Mouse (Mus musculus): ENCODE measurements around the gene Cox15.

The Cox15 gene

DNA sequence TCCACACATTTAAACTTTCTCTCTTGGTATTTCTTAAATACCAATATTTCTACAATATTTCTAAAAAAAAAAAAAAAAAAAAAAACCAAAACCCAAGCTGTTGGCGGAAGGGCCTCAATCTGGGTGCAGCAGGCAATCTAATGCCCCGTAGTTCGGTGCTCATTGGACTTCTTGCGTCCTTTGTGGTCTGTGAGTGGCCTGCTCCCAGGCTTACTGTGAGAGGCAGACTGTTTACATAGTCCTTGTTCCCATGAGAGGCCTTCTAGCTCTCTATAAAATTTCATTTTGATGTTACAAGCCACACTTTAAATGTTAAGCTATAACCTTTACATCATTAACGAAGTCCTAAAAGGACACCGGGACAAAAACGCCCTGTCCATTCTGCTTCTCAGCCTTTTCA is 44.6 kb downstream of the Cox15 start:
- no peak for DNase-seq (ENCODE audit: low read depth, low spot score)

DNA sequence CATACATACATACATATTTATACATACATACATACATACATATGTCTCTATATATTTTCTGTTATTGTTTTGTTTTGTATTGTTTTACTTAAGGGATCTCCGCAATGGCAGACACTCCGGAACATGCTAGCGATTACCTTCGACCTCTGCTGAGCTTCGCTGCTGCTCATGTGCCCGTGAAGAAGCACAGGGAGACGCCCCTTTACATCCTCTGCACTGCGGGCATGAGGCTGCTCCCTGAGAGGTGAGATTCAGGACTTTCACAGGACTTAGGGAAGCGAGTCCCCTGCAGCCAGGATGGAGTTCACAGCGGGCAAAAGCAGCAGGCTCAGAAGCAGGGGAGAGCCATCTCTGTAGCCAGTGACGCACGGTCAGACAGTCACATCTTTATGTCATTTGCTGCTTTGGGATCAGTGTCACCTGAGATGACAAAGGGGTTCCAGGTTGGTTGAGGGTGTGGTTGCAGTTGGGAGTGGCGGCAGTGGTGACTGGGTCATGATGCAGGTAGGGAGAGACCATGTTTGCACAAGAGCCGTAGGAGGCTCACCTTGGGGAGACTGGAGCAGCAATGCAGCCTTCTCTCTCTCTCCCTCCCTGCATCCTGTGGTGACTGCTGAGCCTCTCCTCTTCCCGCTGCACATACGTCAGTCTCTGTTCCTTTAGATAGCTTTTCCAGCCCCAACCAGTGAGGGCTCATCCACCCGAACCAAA is 47.9 kb downstream of the Cox15 start:
- DNase-seq (ENCODE audit: low read depth, low spot score) = peak; percentile 21

DNA sequence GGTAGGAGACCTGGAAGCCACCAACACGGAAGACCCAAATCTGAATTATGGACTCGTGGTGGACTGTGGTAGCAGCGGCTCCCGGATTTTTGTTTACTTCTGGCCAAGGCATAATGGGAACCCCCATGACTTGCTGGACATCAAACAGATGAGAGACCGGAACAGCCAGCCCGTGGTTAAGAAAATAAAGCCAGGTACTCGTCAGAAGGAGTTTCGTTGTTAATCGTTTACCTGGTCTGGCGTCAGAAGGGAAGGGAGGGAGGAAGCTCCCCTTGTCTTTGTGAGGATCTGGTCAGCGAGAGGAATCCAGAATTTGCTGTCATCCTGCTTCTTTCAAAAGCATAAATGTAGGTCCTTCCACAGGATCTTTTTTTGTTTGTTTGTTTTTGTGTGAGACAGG is 48.6 kb downstream of the Cox15 start:
- DNase-seq (ENCODE audit: low read depth, low spot score) = no peak

DNA sequence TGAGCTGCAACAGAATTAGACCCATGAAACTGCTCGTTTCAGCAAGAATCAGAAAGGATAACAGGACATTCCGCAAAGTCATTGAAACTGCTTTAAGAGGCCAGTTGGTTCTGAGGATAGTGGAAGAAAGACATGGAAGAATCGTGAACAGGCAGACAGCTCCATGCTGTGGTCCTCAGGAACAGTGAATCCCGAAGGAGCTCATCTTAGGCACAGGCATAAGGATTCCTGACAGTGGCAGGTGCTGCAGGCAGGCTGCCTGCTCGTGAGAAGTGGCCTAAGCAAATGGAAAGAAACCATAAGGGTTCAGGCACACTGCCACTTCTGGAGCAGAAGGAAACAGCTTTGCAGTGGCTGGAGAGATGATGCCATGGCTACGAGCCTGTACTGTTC is 53.0 kb downstream of the Cox15 start:
- DNase-seq (ENCODE audit: low read depth, low spot score) = no peak

DNA sequence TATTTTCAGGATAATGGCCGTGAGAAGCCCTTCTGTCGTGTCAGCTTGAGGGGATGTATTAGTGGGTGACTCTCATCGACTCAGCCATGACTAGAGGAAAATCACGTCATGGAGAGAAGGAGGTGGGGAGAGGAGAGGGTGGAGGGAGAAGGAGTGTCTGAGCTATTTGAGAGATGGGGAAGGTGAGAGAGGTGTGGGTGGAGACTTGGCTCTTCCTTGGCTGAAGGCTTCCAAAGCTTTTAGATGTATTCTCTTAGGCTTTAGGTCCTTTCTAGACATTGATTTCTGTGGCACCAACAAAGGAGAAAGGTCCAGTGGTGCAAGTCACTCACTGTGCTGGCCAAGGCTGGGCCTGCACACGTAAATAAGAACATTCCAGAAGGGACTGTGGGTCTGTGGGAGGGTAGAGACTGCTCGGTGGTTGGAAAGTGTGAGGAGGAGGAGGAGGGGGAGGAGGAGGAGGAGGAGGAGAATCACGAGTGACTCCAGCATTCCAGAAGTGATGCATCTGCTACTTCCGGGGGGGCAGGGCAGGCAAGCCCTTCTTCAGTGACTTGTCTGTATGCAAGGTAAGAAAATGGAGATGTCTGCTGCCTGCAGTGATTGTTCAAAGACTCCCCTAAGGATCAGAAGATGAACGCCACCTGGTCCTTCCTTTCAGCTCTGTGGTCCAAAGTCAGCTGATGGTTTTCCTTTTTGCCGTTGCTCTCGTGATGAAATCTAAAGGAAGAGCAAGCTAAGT is 53.6 kb downstream of the Cox15 start:
- peak; percentile 44 for DNase-seq (ENCODE audit: low read depth, low spot score)

DNA sequence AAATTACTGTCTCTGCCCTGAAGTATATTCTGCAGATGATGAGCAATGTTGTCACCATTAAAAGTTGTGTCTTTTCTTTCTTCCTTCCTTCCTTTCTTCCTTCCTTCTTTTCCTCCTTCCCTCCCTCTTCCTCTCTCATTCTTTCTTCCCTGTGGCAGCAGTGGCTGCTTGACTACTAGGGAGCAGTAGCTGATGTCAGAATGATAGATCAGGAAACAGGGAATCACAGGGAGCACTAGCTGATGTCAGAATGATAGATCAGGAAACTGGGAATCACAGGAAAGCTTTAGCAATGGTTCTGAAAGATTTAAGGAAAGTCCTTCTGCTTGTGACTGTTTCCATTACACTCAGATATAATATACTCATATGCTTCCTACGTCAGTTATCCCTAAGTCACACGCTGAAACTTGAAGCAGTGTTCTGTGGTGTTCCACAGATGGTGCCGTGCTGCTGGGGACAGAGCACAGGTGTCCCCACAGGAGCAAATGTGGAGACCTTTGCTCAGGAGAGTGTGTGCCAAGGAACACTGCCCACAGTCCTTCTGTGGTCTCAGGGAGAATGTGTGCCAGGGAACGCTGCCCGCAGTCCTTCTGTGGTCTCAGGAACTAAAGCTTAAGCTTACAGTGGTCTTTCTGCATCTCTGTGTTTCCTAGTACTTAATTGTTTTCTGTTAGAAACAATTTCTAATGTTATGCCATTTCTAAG is 55.0 kb downstream of the Cox15 start:
- no peak for DNase-seq (ENCODE audit: low read depth, low spot score)

DNA sequence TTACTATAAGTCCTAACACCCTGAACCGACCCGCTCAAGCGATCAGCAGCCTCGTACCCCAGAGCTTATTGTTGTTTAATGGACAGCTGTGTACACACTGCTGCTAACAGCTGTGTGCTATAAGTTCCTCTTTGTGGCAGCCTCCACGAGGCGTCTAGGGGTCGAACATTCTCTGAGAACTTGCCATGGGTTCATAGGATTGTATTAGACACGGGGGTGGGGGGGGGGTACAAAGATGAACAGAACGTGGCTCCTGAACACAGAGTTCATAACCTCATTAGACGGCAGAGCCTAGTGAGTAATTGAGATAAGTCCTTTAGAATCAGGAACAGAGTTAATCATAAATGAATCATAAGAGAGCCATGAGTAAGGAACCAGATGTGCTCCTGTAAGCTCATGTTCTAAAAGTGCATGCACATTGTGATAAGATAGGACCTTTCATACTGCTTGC is 57.3 kb downstream of the Cox15 start:
- no peak for DNase-seq (ENCODE audit: low read depth, low spot score)

DNA sequence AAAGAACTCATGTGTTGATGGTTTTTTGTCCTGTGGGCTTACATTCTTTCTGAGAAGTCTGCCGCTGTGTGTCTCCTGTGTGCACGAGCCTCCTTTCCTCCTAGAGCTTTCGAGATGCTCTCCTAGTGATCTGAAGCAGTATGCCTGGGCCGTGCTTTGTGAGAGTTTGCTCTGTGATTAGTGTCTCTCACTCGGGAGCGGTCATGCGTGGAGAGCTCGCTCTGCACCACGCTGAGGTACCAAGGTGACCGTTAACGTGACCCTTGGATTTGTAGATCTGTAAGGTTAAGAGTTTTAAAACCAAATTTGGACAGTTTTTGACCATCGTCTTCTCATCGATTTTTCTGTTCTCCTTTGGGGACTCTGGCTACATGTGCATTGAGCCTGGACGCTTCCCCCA is 60.0 kb downstream of the Cox15 start:
- no peak for DNase-seq (ENCODE audit: low read depth, low spot score)

DNA sequence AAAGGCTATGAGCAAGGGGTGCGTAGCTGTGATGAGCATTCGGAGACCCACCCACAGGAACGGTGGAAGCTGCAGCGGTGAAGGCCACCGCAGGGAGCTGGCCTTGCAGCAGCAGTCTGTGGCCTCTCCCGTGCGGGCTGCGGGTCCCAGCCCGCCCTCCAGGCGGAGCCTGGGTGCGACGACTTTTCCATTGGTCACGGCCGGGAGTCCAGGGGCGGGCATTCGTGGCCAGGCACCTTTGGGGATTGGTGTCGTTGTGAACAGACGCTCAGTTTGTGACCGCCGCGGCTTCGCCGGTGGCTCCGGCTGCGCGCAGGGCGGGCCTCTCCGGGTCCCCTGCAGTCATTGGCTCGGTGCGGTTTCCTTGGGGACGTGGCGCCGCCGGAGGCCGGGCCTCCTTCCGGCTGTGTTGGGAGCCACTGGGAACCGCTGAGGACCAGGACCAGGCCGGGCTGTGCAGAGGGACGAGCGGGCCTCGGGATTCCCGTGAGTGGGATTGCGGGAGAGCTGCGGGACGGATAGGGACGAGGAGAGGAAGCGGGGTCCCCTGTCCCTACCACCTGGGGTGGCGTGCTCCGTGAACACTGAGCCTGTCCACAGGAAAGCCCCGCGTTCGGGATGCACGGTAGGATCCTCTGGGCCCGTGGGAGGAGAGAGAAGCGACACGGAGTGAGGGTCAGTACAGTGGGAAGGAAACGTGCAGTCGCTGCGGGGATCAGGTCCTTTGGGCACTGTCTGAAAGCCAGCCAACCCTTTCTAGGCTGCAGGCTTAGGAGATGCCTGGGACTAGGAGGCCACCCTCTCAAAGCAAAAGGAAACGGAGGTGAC is 63.2 kb downstream of the Cox15 start, which contains the start of gene Entpd7:
Entpd7 (plus strand) TSS at position 254 of the 828 bp plus-strand sequence.
- DNase-seq (ENCODE audit: low read depth, low spot score) = peak; percentile 98
